Mouse (Mus musculus): Measurements from ENCODE around the gene Gm10645.

Gm10645 gene

DNA sequence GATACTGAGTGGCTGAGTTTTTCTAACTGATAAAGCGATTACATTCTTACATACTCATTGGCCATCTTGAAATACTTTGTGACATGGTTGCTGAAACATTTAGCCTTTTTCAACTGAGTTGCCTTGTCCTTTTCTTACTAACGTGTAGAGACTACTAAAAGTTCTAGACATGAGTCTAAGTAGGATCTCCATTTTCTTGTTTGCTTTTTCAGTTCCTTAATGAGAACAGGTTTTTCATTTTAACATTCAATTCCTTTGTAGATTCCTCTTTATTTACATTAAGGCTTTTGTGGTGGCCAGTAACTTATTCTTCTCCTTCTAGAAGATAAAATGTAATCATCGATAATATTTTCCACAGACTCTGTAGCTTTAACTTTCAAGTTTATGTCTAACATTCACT is 3.2 kb upstream of the Gm10645 start:
- DNase-seq (ENCODE audit: low read depth, low spot score): no peak

DNA sequence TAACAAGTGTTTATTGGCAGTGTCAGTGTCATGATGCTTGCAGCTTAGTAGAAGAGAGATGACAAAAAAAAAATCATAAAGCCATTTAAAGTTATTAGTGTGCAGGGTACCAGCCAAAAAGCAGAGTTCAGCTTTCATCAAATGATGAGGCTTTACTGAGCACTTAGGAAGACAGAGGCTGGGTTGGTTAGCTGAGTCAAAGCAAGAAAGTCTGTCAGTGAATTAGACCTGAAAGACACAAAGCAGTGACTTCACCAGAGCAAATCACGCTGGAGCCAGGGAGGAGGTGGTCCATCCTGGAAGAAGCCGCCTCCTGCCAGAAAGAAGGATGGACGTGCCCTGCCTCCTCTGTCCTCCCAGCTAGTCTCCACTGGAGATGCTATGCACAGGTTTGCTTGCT is 2.0 kb upstream of the Gm10645 start:
- no peak for DNase-seq (ENCODE audit: low read depth, low spot score)

DNA sequence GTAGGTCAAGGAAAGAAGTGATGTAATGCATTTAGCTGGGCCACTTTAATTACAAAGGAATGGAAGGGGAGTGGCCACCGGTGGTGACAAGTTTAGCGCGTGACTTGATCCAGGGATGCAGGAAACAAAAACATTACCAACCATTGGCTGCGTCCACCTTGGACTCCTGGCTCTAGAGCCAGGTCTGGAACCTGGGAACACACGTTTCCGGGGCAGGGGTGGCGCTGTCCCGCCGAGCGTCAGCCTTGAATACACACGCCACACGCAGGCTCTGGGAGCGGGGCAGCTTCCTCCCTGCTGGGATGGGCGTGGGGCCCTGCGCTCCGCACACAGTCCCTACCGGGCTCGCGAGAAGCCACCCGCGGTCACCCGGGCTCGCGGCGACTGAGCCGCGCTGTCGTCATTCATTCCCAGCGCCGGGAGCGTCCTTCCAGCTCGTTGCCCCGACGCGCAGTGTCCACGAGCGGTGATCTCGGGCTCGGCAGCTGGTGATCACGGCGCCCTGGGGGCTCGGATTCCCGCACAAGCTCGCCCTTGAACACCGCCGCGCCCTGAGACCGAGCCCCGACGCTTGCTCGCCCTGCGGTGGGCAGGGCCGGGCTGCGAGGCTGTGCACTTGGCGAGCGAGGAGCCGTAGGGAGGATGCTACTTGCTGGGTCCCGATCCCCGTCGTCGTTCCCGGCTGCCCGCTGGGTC is 587 bp downstream of the Gm10645 start, which contains the start of gene Tbc1d9:
Tbc1d9 (plus strand) TSS at position 118 of the 696 bp plus-strand sequence.
- no peak for DNase-seq (ENCODE audit: low read depth, low spot score)

GRCm38 (mm10) chr8:83160613-83161012 is 5.4 kb downstream of the Gm10645 start:
- DNase-seq (ENCODE audit: low read depth, low spot score): no peak

DNA sequence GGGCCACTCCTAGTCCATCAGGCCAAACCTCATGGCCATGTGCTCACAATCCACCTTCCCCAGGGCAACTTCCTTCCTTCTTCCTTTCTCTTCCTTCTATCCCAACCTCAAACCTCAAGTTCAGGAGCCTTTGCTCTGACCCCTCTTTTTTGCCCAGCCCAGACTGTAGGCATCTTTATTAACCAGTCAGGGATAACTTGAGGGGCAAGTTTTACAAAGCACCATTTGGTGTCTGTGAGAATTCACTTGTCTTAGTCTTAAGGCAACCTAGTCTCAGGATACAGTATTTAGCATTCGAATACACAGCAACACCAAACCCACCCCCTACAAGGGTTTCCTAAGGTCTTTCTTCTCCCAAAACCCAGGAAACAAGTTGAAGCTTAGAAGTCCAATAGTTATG is 6.4 kb downstream of the Gm10645 start:
- no peak for DNase-seq (ENCODE audit: low read depth, low spot score)

- no peak for DNase-seq (ENCODE audit: low read depth, low spot score)
Observed at GRCm38 (mm10) chr8:83158971-83159370, 7.0 kb downstream of the Gm10645 start.

- DNase-seq (ENCODE audit: low read depth, low spot score): no peak
Observed at GRCm38 (mm10) chr8:83155110-83155509, 10.9 kb downstream of the Gm10645 start.

- no peak for DNase-seq (ENCODE audit: low read depth, low spot score)
Observed at GRCm38 (mm10) chr8:83152470-83152869, 13.5 kb downstream of the Gm10645 start.

DNA sequence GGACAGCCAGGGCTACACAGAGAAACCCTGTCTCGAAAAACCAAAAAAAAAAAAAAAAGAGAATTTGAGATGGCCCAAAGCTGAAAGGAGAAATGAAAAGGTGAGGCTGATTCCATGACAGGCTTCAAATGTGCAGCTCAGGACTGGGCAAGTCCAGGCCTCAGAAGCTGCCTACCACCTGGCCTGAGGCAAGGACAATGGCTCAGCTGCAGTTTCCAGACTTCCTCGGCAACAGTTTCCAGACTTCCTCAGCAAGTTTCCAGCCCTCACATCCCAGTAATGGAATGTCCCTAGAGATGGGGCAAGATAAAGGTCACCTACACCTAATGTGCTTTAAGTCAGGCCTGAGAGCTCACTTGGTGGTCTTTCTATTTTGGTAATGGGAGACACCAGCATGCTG is 13.9 kb downstream of the Gm10645 start:
- DNase-seq (ENCODE audit: low read depth, low spot score): no peak

DNA sequence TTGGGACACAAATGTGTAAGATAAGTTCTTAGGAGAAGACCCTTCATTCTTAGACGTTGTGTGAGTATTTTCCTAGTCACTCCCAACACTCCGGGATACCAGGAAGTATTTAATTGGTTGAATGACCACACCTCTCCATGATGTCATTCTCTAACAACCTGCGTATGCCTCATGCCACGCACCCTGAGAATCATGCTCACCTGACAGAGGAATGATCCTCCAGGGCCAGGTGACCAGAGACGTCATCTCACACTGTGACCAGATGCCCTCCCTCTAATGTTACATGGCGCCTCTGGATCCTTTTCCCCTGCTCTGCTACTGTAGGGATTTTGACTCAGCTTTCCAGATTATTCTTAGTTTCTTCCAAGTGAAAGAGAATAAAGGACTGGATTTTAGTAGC is 16.8 kb downstream of the Gm10645 start:
- no peak for DNase-seq (ENCODE audit: low read depth, low spot score)

GRCm38 (mm10) chr8:83145421-83145820 is 20.5 kb downstream of the Gm10645 start:
- no peak for DNase-seq (ENCODE audit: low read depth, low spot score)

DNA sequence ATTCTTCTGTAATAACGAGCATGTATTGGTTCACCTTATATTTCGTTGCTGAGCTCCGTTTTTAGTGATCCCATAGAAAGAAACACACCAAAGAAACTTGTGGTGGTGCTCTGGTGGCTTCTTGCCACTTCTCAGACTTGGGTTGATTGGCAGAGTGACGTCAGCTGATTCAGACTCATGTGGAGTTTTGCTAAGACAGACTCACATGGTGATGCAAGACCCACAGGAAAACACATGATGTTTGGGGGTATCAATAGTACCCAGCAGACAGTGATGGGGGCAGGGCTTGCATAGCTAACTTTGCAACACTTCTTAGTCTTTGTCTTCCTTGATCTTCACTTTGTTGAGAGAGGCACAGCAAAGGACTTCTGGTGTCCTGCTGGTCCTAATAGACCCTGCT is 21.4 kb downstream of the Gm10645 start:
- no peak for DNase-seq (ENCODE audit: low read depth, low spot score)

DNA sequence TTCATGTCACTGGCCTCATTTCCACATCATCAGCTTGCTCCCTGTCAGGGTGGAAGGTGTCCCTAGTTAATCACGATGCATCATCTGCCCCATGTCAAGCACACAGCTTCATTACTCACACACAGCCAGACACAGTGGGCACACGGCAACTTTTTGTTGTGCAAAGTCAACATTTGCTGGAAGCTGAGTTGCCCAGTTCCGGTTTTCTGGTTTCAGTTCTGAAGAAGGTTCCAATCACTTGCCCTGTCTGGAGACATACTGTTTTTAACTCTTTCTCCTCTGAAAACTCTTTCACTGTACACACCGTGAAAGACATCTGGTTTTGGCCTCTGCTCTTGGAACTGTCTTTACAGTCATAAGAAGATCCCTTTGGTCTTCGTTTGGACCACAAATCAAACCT is 24.6 kb downstream of the Gm10645 start:
- no peak for DNase-seq (ENCODE audit: low read depth, low spot score)

- no peak for DNase-seq (ENCODE audit: low read depth, low spot score)
Observed at GRCm38 (mm10) chr8:83140701-83141111, 25.3 kb downstream of the Gm10645 start.

- no peak for DNase-seq (ENCODE audit: low read depth, low spot score)
Observed at GRCm38 (mm10) chr8:83140068-83140467, 25.9 kb downstream of the Gm10645 start.

GRCm38 (mm10) chr8:83135086-83135485 is 30.9 kb downstream of the Gm10645 start:
- DNase-seq (ENCODE audit: low read depth, low spot score): no peak

Measured in 3T3-L1 (cell line).